Mouse (Mus musculus) kidney, embryonic 16.5 days (tissue): ENCODE results near the gene Egf. TPM values are rescaled to one million over a fixed set of nuclear protein-coding genes. Genes with fewer than 3 reads are reported as not detected.
"Not testable (repeated sequence)": the region's sequence is repeated elsewhere in the genome, so short reads cannot be mapped to it uniquely, and the experiment has no call there.

Experiments used
- ATAC-seq: fragments of 200-750 bp; cut with Nextera tagmentation; 2 replicates; pipeline ENCODE4 v1.8.0; 2017; ENCODE audit warnings: moderate TSS enrichment; ENCODE audit not compliant: low FRiP score, low TSS enrichment
- H3K27ac ChIP-seq: fragments of 300-500 bp; sonication (generic); 2 replicates; pipeline ENCODE4 v1.5.1; 2014; ENCODE audit warnings: low read length
- H3K27me3 ChIP-seq: fragments of 300-500 bp; sonication (generic); 2 replicates; pipeline ENCODE4 v1.6.1; 2014; ENCODE audit warnings: low read length, control low read depth, mixed read lengths; ENCODE audit not compliant: insufficient read depth
- H3K36me3 ChIP-seq: fragments of 300-500 bp; sonication (generic); 2 replicates; pipeline ENCODE4 v1.6.1; 2014; ENCODE audit warnings: low read length, control low read depth, mixed read lengths; ENCODE audit not compliant: insufficient read depth
- H3K4me1 ChIP-seq: fragments of 300-500 bp; sonication (generic); 2 replicates; pipeline ENCODE4 v1.6.1; 2014; ENCODE audit warnings: low read length, control low read depth, mixed read lengths; ENCODE audit not compliant: insufficient read depth
- H3K4me2 ChIP-seq: fragments of 300-500 bp; sonication (generic); replicated peaks from 2 replicates; pipeline ENCODE4 v1.6.1; 2014; ENCODE audit warnings: low read depth, low read length
- H3K4me3 ChIP-seq: fragments of 300-500 bp; sonication (generic); 2 replicates; pipeline ENCODE4 v1.5.1; 2014; ENCODE audit warnings: mild to moderate bottlenecking, low read length
- H3K9ac ChIP-seq: fragments of 300-500 bp; sonication (generic); replicated peaks from 2 replicates; pipeline ENCODE4 v1.6.1; 2014; ENCODE audit warnings: low read length
- H3K9me3 ChIP-seq: fragments of 300-500 bp; sonication (generic); 2 replicates; pipeline ENCODE4 v1.6.1; 2016; ENCODE audit warnings: low read length, control low read depth
- WGBS: fragments of 180-500 bp; shearing (Covaris S2); extraction: QIAGEN DNeasy Blood & Tissue Kit; methylation state at CpG from one replicate; pipeline ENCODE4 v1.1.7; 2014; 5-methylcytosine and 5-hydroxymethylcytosine counted together
- polyA plus RNA-seq: library from polyadenylated mRNA; unstranded; fragments of >200 nt; fragmentation: Nextera tagmentation; extraction: Ambion mirVana; gene quantifications from 2 replicates; pipeline ENCODE4 v1.2.1, GENCODE M21; 2015

Egf gene
- polyA plus RNA-seq, 1 experiment from 2014 or later, result 2.4 TPM

DNA sequence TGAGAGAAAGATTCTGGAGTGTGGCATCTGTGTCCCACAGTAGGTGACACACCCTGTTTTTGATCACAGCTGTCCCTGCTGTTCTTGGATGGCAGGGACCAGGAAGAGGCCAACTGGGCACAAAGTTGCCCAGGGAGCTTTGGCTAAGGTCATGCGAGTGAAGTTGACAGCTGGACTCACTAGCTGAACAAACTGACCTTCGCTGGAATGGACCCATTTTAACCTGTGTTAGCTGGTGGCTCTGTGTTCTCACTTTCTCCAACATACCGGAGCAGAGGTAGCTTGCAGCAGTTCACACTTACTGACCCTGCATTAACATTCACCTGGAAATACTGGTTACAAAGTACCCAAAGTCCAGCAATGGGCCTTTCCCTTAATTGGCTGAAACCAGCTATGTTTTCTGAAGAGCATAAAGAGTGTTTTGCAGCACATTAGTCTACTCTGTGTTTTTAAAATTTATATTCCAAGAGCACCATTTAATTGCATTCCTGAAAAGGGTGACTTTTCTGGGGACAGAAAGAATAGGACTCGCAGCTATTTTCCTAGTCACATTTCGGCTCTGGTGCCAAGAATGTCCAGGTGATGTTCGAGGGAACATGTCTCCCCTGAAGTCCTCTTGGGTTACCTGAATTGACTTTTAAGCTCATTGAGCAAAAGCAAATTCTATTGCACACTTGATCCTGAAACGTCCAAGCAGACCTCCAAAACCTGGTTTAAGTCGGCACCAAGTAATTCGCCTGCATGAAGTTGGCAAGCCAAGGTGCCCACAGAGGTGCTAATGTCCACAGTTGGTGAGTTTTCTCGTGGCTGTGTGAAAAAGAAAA lies 12.1 kb upstream of the Egf start:
- Histone ChIP-seq H3K27me3 (no peaks in the 10 kb centered on the region), H3K9ac (no peak overlapping the region), H3K27ac (no peak overlapping the region), H3K9me3 (peaks cover 3% of the 10 kb centered on the region; the same call in 1 of the 2 replicates), H3K4me2 (no peak overlapping the region), H3K36me3 (no peaks in the 10 kb centered on the region), H3K4me3 (no peak overlapping the region), H3K4me1 (no peaks in the 10 kb centered on the region)
- WGBS, result 84% methylated on average over 10 of the region's 10 CpGs
- no peak for ATAC-seq

GRCm38 (mm10) chr3:129766106-129766505 lies 11.0 kb upstream of the Egf start:
- Histone ChIP-seq H3K27me3 (no peaks in the 10 kb centered on the region), H3K36me3 (no peaks in the 10 kb centered on the region), H3K4me1 (no peaks in the 10 kb centered on the region), H3K4me3 (no peak overlapping the region), H3K9me3 (peaks cover 3% of the 10 kb centered on the region; the same call in 1 of the 2 replicates), H3K4me2 (no peak overlapping the region), H3K9ac (no peak overlapping the region), H3K27ac (no peak overlapping the region)
- ATAC-seq, result no peak
- 82% methylated on average over 4 of the region's 4 CpGs for WGBS

- H3K9ac ChIP-seq, H3K36me3 ChIP-seq, H3K27ac ChIP-seq, H3K4me3 ChIP-seq, H3K9me3 ChIP-seq, ATAC-seq, H3K4me1 ChIP-seq, H3K27me3 ChIP-seq, H3K4me2 ChIP-seq: not testable (repeated sequence)
- WGBS, result 97% methylated on average over 1 of the region's 1 CpGs
Observed at GRCm38 (mm10) chr3:129757599-129757998, 2.5 kb upstream of the Egf start.

GRCm38 (mm10) chr3:129744803-129745202 lies 10.3 kb downstream of the Egf start:
- 63% methylated on average over 8 of the region's 8 CpGs for WGBS
- H3K27me3 ChIP-seq, result no peaks in the 10 kb centered on the region
- no peak overlapping the region for H3K4me3 ChIP-seq
- no peak overlapping the region for H3K4me2 ChIP-seq
- H3K9ac ChIP-seq, result no peak overlapping the region
- no peak overlapping the region for H3K27ac ChIP-seq
- no peaks in the 10 kb centered on the region for H3K4me1 ChIP-seq
- H3K9me3 ChIP-seq, result no peaks in the 10 kb centered on the region
- no peaks in the 10 kb centered on the region for H3K36me3 ChIP-seq
- ATAC-seq, result no peak

DNA sequence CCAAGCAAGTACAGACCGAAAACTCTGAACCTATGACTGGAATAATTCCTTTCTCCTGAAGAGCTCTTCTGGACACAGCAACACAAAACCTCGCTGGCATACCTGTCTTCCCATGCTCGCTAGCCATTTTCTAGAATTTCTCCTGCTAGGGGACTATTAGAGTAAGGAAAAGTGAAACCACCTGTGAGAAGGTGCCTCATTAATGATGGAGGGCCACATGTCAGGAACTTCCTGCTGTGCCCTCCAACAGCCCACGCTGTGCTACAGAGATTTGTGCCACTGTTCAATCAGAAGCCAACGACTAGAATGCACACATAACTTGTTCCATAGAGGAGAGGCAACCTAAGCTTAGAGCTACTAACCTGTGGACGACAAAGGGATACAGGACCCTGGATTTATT lies 12.3 kb downstream of the Egf start:
- no peaks in the 10 kb centered on the region for H3K36me3 ChIP-seq
- no peaks in the 10 kb centered on the region for H3K4me1 ChIP-seq
- no peak overlapping the region for H3K4me3 ChIP-seq
- no peak overlapping the region for H3K4me2 ChIP-seq
- no peak overlapping the region for H3K9ac ChIP-seq
- no peak for ATAC-seq
- no peaks in the 10 kb centered on the region for H3K9me3 ChIP-seq
- WGBS, result 80% methylated on average over 6 of the region's 6 CpGs
- no peaks in the 10 kb centered on the region for H3K27me3 ChIP-seq
- no peak overlapping the region for H3K27ac ChIP-seq

- H3K27me3 ChIP-seq, result no peaks in the 10 kb centered on the region
- H3K4me1 ChIP-seq, result no peaks in the 10 kb centered on the region
- no peaks in the 10 kb centered on the region for H3K36me3 ChIP-seq
- no peak overlapping the region for H3K4me2 ChIP-seq
- H3K27ac ChIP-seq, result no peak overlapping the region
- no peak overlapping the region for H3K4me3 ChIP-seq
- no peak for ATAC-seq
- no peak overlapping the region for H3K9ac ChIP-seq
- 51% methylated on average over 16 of the region's 16 CpGs for WGBS
- H3K9me3 ChIP-seq, result no peaks in the 10 kb centered on the region
Observed at GRCm38 (mm10) chr3:129738291-129739183, 16.6 kb downstream of the Egf start.

DNA sequence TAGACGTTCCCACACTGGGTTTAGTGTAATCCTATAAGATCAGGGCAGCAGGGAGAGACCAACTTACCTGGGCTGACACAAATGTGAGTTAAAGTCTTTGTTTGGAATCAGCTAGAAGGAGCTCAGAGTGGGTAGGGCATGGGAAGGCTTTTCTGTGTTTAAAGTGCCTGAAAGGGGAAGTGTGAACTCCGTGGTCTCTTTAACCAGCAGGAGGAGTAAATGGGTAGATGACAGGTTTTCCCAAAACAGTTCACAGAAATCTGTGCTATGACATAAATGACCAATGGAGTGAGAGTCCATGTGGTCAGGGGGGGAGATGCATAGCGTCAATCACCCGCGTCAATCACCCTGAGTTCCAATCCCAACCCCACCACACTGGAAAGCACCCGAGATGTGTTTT lies 23.5 kb downstream of the Egf start:
- Histone ChIP-seq H3K4me2 (no peak overlapping the region), H3K27me3 (no peaks in the 10 kb centered on the region), H3K9ac (no peak overlapping the region), H3K9me3 (no peaks in the 10 kb centered on the region), H3K27ac (no peak overlapping the region), H3K4me3 (no peak overlapping the region), H3K36me3 (no peaks in the 10 kb centered on the region), H3K4me1 (no peaks in the 10 kb centered on the region)
- ATAC-seq, result no peak
- WGBS, result 81% methylated on average over 6 of the region's 6 CpGs

DNA sequence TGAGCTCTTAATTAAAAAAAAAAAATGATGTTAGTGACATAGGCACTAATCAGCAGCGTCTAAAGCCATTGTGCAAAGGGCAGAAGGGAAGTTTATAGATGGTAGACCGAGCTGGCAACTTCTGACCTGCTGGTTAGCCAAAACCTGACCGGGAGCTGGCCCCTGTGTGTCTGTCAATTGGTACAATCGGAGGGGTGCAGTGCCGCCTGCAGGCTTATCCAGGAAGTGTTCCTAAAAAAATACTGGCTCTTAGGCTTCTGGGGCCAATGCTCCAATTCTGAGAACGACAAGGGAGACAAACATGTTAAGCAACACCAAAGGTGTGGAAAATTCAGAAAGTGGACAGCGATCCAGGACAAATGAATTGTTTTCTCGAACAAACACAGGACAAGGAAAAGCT lies 24.7 kb downstream of the Egf start:
- H3K36me3 ChIP-seq, result no peaks in the 10 kb centered on the region
- no peak overlapping the region for H3K4me3 ChIP-seq
- H3K27me3 ChIP-seq, result no peaks in the 10 kb centered on the region
- H3K9ac ChIP-seq, result no peak overlapping the region
- H3K9me3 ChIP-seq, result no peaks in the 10 kb centered on the region
- H3K4me1 ChIP-seq, result peaks cover 3% of the 10 kb centered on the region; the same call in 1 of the 2 replicates
- H3K4me2 ChIP-seq, result no peak overlapping the region
- H3K27ac ChIP-seq, result no peak overlapping the region
- 24% methylated on average over 8 of the region's 8 CpGs for WGBS
- no peak for ATAC-seq

GRCm38 (mm10) chr3:129729916-129730315 lies 25.2 kb downstream of the Egf start:
- Histone ChIP-seq H3K4me3 (no peak overlapping the region), H3K4me1 (peaks cover 3% of the 10 kb centered on the region; the same call in 1 of the 2 replicates), H3K36me3 (no peaks in the 10 kb centered on the region), H3K9me3 (no peaks in the 10 kb centered on the region), H3K9ac (no peak overlapping the region), H3K27ac (no peak overlapping the region), H3K4me2 (no peak overlapping the region), H3K27me3 (no peaks in the 10 kb centered on the region)
- ATAC-seq, result no peak
- WGBS, result 78% methylated on average over 5 of the region's 5 CpGs

DNA sequence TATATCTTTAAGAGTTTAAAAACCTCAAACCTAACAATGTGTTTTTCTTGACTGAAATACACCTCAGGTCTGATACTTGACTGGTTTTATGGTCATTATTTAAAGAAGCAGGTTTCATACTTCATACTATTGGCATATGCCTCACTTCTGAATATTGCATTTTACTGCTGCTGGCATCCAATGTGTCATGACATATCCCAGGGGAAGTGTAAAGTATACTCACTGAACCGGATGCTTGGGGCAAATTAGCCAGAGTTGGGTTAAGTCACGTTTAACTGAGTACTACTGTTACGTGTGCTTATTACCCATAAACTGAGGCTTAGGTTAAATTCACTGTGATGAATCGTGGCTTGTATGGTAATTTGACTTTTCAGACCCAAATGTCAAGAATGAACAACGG lies 29.5 kb downstream of the Egf start:
- H3K27me3 ChIP-seq, result no peaks in the 10 kb centered on the region
- H3K4me2 ChIP-seq, result peak overlapping the region; percentile 71
- H3K36me3 ChIP-seq, result no peaks in the 10 kb centered on the region
- H3K4me3 ChIP-seq, result peak overlapping the region; percentile 69
- WGBS, result 63% methylated on average over 5 of the region's 5 CpGs
- H3K9me3 ChIP-seq, result no peaks in the 10 kb centered on the region
- ATAC-seq, result peak; percentile 19; the same call in 1 of the 2 replicates
- peaks cover 5% of the 10 kb centered on the region; the same call in 1 of the 2 replicates for H3K4me1 ChIP-seq
- no peak overlapping the region for H3K9ac ChIP-seq
- no peak overlapping the region for H3K27ac ChIP-seq
